Mouse (Mus musculus) brain, embryonic 14.5 days (tissue): Measurements from ENCODE around the gene Cacna1d.

Source experiments
- CTCF ChIP-seq: fragments of 200-500 bp; IDR thresholded peaks from 2 replicates; pipeline ENCODE4 v1.5.1; 2012; ENCODE audit warnings: inconsistent platforms, mild to moderate bottlenecking, moderate library complexity, borderline replicate concordance; ENCODE audit not compliant: insufficient read depth, insufficient read length; ENCODE audit errors: extremely low read depth
- POLR2A ChIP-seq: fragments of 200-500 bp; IDR thresholded peaks from 2 replicates; pipeline ENCODE4 v1.6.1; 2012; ENCODE audit warnings: mild to moderate bottlenecking, inconsistent platforms, borderline replicate concordance; ENCODE audit not compliant: poor library complexity, insufficient read depth, insufficient read length, severe bottlenecking; ENCODE audit errors: extremely low read depth

- no peak for TF ChIP-seq CTCF
- no peak for TF ChIP-seq POLR2A
Measured at GRCm38 (mm10) chr14:30326226-30326625, 165.0 kb downstream of the Cacna1d start.
